Mouse (Mus musculus): ENCODE measurements around the gene Top2a.

- TF ChIP-seq EP300 (IDR thresholded peaks at IDR 0.05; ENCODE audit: insufficient read depth, low read depth, low read length): no peak
- TF ChIP-seq POLR2A (IDR thresholded peaks at IDR 0.05; ENCODE audit: insufficient read depth, low read length): no peak
- peak; percentile 73 for TF ChIP-seq CTCF (IDR thresholded peaks at IDR 0.05; ENCODE audit: low read depth, low read length)
These were observed 15.8 kb upstream of the Top2a start for GRCm38 (mm10) chr11:99039782-99040181.

Measured in ES-Bruce4 (cell line).